8 mouse cellular contexts compared by ENCODE assay signal in genomic region chr15:78983436-78984285, GRCm38 (mm10). TPM values are rescaled to one million over a fixed set of nuclear protein-coding genes. Genes with fewer than 3 reads are reported as not detected.
A peak's percentile ranks its signal among the peaks of the same experiment; 100 is the strongest.
DNase-seq lines count a peak whose midpoint lies in the region; ATAC-seq and TF ChIP-seq lines count a peak whose summit lies in the region.

No protein-coding gene starts in this region.

- H3K4me1 ChIP-seq in intestine, embryonic 15.5 days (replicated peaks): peaks cover 50% of the 10 kb centered on the region
- peaks cover 41% of the 10 kb centered on the region for H3K4me1 ChIP-seq in liver, postnatal 0 days (ENCODE audit: insufficient read depth)
- H3K4me1 ChIP-seq in neural tube, embryonic 11.5 days (ENCODE audit: control insufficient read depth, insufficient read depth, low read length): peaks cover 26% of the 10 kb centered on the region

- peak overlapping the region; percentile 77 for H3K4me2 ChIP-seq in intestine, embryonic 15.5 days (replicated peaks)
- peak overlapping the region; percentile 96 for H3K4me2 ChIP-seq in liver, postnatal 0 days (ENCODE audit: low read depth, low read length)
- H3K4me2 ChIP-seq in neural tube, embryonic 11.5 days (ENCODE audit: low read depth): peak overlapping the region; percentile 95

- H3K4me3 ChIP-seq in intestine, embryonic 15.5 days (replicated peaks): peak overlapping the region; percentile 77
- peak overlapping the region; percentile 98 for H3K4me3 ChIP-seq in liver, postnatal 0 days (ENCODE audit: low read depth, low read length)
- peak overlapping the region; percentile 89 for H3K4me3 ChIP-seq in neural tube, embryonic 11.5 days (ENCODE audit: low read depth, low read length)

- peak overlapping the region; percentile 78 for H3K9ac ChIP-seq in intestine, embryonic 15.5 days
- peak overlapping the region; percentile 98 for H3K9ac ChIP-seq in liver, postnatal 0 days (replicated peaks)
- H3K9ac ChIP-seq in neural tube, embryonic 11.5 days (ENCODE audit: low read length): peak overlapping the region; percentile 74

- H3K27me3 ChIP-seq in intestine, embryonic 15.5 days (replicated peaks): no peaks in the 10 kb centered on the region
- H3K27me3 ChIP-seq in liver, postnatal 0 days (ENCODE audit: insufficient read depth, low read length): no peaks in the 10 kb centered on the region
- no peaks in the 10 kb centered on the region for H3K27me3 ChIP-seq in neural tube, embryonic 11.5 days (ENCODE audit: control insufficient read depth, insufficient read depth, low read length)

- peak; percentile 48 for ATAC-seq in granulocyte monocyte progenitor cell, adult 5-6 weeks (replicated peaks; ENCODE audit: poor library complexity, severe bottlenecking)
- peak; percentile 48 for ATAC-seq in intestine, embryonic 15.5 days
- peak; percentile 44 for ATAC-seq in liver, postnatal 0 days
- ATAC-seq in neural tube, embryonic 11.5 days (ENCODE audit: insufficient read depth, low FRiP score, low TSS enrichment): peak; percentile 46

- peak overlapping the region; percentile 93 for H3K27ac ChIP-seq in intestine, embryonic 15.5 days
- peak overlapping the region; percentile 98 for H3K27ac ChIP-seq in liver, postnatal 0 days (ENCODE audit: low read depth)
- peak overlapping the region; percentile 67; the same call in 1 of the 2 replicates for H3K27ac ChIP-seq in neural tube, embryonic 11.5 days (ENCODE audit: low read depth, low read length)

- H3K9me3 ChIP-seq in intestine, embryonic 15.5 days: no peaks in the 10 kb centered on the region
- no peaks in the 10 kb centered on the region for H3K9me3 ChIP-seq in liver, postnatal 0 days (ENCODE audit: low read length)
- H3K9me3 ChIP-seq in neural tube, embryonic 11.5 days (ENCODE audit: control insufficient read depth, low read length): no peaks in the 10 kb centered on the region

- H3K36me3 ChIP-seq in intestine, embryonic 15.5 days: 0 out of 2 replicates have a peak, but pooled peaks cover 5% of the 10 kb centered on the region
- H3K36me3 ChIP-seq in liver, postnatal 0 days (replicated peaks; ENCODE audit: insufficient read depth, low read length): peaks cover 4% of the 10 kb centered on the region
- H3K36me3 ChIP-seq in neural tube, embryonic 11.5 days (ENCODE audit: control insufficient read depth, insufficient read depth, low read length): peaks cover 2% of the 10 kb centered on the region; the same call in 1 of the 2 replicates

- TF ChIP-seq EP300 in liver, postnatal 0 days (IDR thresholded peaks at IDR 0.05; ENCODE audit: low read depth): no peak

- no peak for TF ChIP-seq CTCF in liver, postnatal 0 days (IDR thresholded peaks at IDR 0.05; ENCODE audit: low read depth)

- peak; percentile 28 to 38 for DNase-seq in urinary bladder, adult 18-20 months (ENCODE audit: low spot score in 2 of 2)
- DNase-seq in urinary bladder, postnatal 10 days (ENCODE audit: low spot score): no peak
- DNase-seq in embryo, embryonic 10.5 days (ENCODE audit: low spot score): peak; percentile 77
- DNase-seq in liver, postnatal 0 days: peak; percentile 80
- peak; percentile 53 for DNase-seq in neural tube, embryonic 11.5 days (ENCODE audit: low spot score)
- DNase-seq in urinary bladder, postnatal 36 days (ENCODE audit: low spot score in 2 of 2): peak; percentile 32 to 54

- WGBS in intestine, embryonic 15.5 days: under 1% methylated on average over 21 of the region's 21 CpGs
- 2% methylated on average over 18 of the region's 21 CpGs for WGBS in liver, postnatal 0 days (ENCODE audit: insufficient replicate concordance)
- WGBS in neural tube, embryonic 11.5 days: 1% methylated on average over 21 of the region's 21 CpGs

RNA-seq across cellular contexts. Expression of gene Triobp, which starts 36.1 kb away (rescaled TPM):
- 44.7 and 55.4 TPM in 2 replicates for total RNA-seq in granulocyte monocyte progenitor cell, adult 5-6 weeks (2014; fragmentation: Nextera tagmentation)
- total RNA-seq in granulocyte monocyte progenitor cell, adult 5-6 weeks (2017): 20.6 and 32.3 TPM in 2 replicates
- polyA plus RNA-seq in intestine, embryonic 15.5 days (2015; fragmentation: Nextera tagmentation; extraction: Ambion mirVana): 51.5 and 53.1 TPM in 2 replicates
- 11.9 and 12.7 TPM in 2 replicates for polyA plus RNA-seq in liver, postnatal 0 days (2015; fragmentation: Nextera tagmentation; extraction: Ambion mirVana)
- polyA plus RNA-seq in neural tube, embryonic 11.5 days (2014; fragmentation: Nextera tagmentation; extraction: Ambion mirVana): 42.4 and 46.4 TPM in 2 replicates

RNA-seq across cellular contexts. Expression of gene H1f0, which starts 44.6 kb away (rescaled TPM):
- 10.6 and 17.0 TPM in 2 replicates for total RNA-seq in granulocyte monocyte progenitor cell, adult 5-6 weeks (2014; fragmentation: Nextera tagmentation)
- total RNA-seq in granulocyte monocyte progenitor cell, adult 5-6 weeks (2017): 19.6 and 24.4 TPM in 2 replicates
- polyA plus RNA-seq in intestine, embryonic 15.5 days (2015; fragmentation: Nextera tagmentation; extraction: Ambion mirVana): 441 and 523 TPM in 2 replicates
- polyA plus RNA-seq in liver, postnatal 0 days (2015; fragmentation: Nextera tagmentation; extraction: Ambion mirVana): 125 and 140 TPM in 2 replicates
- 289 and 340 TPM in 2 replicates for polyA plus RNA-seq in neural tube, embryonic 11.5 days (2014; fragmentation: Nextera tagmentation; extraction: Ambion mirVana)

RNA-seq across cellular contexts. Expression of gene Nol12, which starts 48.9 kb away (rescaled TPM):
- total RNA-seq in granulocyte monocyte progenitor cell, adult 5-6 weeks (2014; fragmentation: Nextera tagmentation): 34.4 and 60.8 TPM in 2 replicates
- total RNA-seq in granulocyte monocyte progenitor cell, adult 5-6 weeks (2017): 20.1 and 30.7 TPM in 2 replicates
- polyA plus RNA-seq in intestine, embryonic 15.5 days (2015; fragmentation: Nextera tagmentation; extraction: Ambion mirVana): 41.4 and 42.3 TPM in 2 replicates
- polyA plus RNA-seq in liver, postnatal 0 days (2015; fragmentation: Nextera tagmentation; extraction: Ambion mirVana): 20.3 and 21.5 TPM in 2 replicates
- 55.9 and 58.8 TPM in 2 replicates for polyA plus RNA-seq in neural tube, embryonic 11.5 days (2014; fragmentation: Nextera tagmentation; extraction: Ambion mirVana)

RNA-seq across cellular contexts. Expression of gene Lgals1, which starts 57.1 kb away (rescaled TPM):
- total RNA-seq in granulocyte monocyte progenitor cell, adult 5-6 weeks (2014; fragmentation: Nextera tagmentation): 677 and 745 TPM in 2 replicates
- total RNA-seq in granulocyte monocyte progenitor cell, adult 5-6 weeks (2017): 746 and 991 TPM in 2 replicates
- polyA plus RNA-seq in intestine, embryonic 15.5 days (2015; fragmentation: Nextera tagmentation; extraction: Ambion mirVana): 996 and 1,059 TPM in 2 replicates
- polyA plus RNA-seq in liver, postnatal 0 days (2015; fragmentation: Nextera tagmentation; extraction: Ambion mirVana): 93.4 and 102 TPM in 2 replicates
- 263 and 311 TPM in 2 replicates for polyA plus RNA-seq in neural tube, embryonic 11.5 days (2014; fragmentation: Nextera tagmentation; extraction: Ambion mirVana)

RNA-seq across cellular contexts. Expression of gene Galr3, which starts 58.0 kb away (rescaled TPM):
- total RNA-seq in granulocyte monocyte progenitor cell, adult 5-6 weeks (2014; fragmentation: Nextera tagmentation): 0.73 TPM in 1 of 2 replicates, not detected in the other
- 0.65 and 2.1 TPM in 2 replicates for total RNA-seq in granulocyte monocyte progenitor cell, adult 5-6 weeks (2017)
- 1.6 and 1.8 TPM in 2 replicates for polyA plus RNA-seq in intestine, embryonic 15.5 days (2015; fragmentation: Nextera tagmentation; extraction: Ambion mirVana)
- polyA plus RNA-seq in liver, postnatal 0 days (2015; fragmentation: Nextera tagmentation; extraction: Ambion mirVana): 0.08 and 0.16 TPM in 2 replicates
- polyA plus RNA-seq in neural tube, embryonic 11.5 days (2014; fragmentation: Nextera tagmentation; extraction: Ambion mirVana): not detected in 2 replicates
